Mouse (Mus musculus) neural tube, embryonic 12.5 days (tissue): ENCODE measurements around the gene Tmem151b. TPM values are rescaled to one million over a fixed set of nuclear protein-coding genes. Genes with fewer than 3 reads are reported as not detected.

Experiments
- ATAC-seq: fragments of 200-750 bp; cut with Nextera tagmentation; 2 replicates; pipeline ENCODE4 v1.8.0; 2017; ENCODE audit warnings: low read depth, mild to moderate bottlenecking, moderate TSS enrichment, moderate library complexity; ENCODE audit not compliant: low FRiP score
- H3K27ac ChIP-seq: fragments of 300-500 bp; sonication (generic); 2 replicates; pipeline ENCODE4 v1.5.1; 2016
- H3K27me3 ChIP-seq: fragments of 300-500 bp; sonication (generic); replicated peaks from 2 replicates; pipeline ENCODE4 v1.6.1; 2016; ENCODE audit warnings: mild to moderate bottlenecking
- H3K36me3 ChIP-seq: fragments of 300-500 bp; sonication (generic); 2 replicates; pipeline ENCODE4 v1.6.1; 2016; ENCODE audit warnings: mild to moderate bottlenecking
- H3K4me1 ChIP-seq: fragments of 300-500 bp; sonication (generic); 2 replicates; pipeline ENCODE4 v1.6.1; 2016
- H3K4me2 ChIP-seq: fragments of 300-500 bp; sonication (generic); replicated peaks from 2 replicates; pipeline ENCODE4 v1.6.1; 2016; ENCODE audit warnings: mild to moderate bottlenecking
- H3K4me3 ChIP-seq: fragments of 300-500 bp; sonication (generic); 2 replicates; pipeline ENCODE4 v1.5.1; 2016
- H3K9ac ChIP-seq: fragments of 300-500 bp; sonication (generic); 2 replicates; pipeline ENCODE4 v1.6.1; 2016; ENCODE audit warnings: mild to moderate bottlenecking
- H3K9me3 ChIP-seq: fragments of 300-500 bp; sonication (generic); 2 replicates; pipeline ENCODE4 v1.6.1; 2016; ENCODE audit warnings: mild to moderate bottlenecking
- WGBS: fragments of 180-500 bp; shearing (Covaris S2); methylation state at CpG from one replicate; pipeline ENCODE4 v1.1.7; 2016; 5-methylcytosine and 5-hydroxymethylcytosine counted together
- polyA plus RNA-seq: library from polyadenylated mRNA; unstranded; fragments of >200 nt; fragmentation: Nextera tagmentation; extraction: Ambion mirVana; gene quantifications from 2 replicates; pipeline ENCODE4 v1.2.1, GENCODE M21; 2016

Gene Tmem151b
- polyA plus RNA-seq, 1 experiment from 2014 or later: 10.5 TPM

DNA sequence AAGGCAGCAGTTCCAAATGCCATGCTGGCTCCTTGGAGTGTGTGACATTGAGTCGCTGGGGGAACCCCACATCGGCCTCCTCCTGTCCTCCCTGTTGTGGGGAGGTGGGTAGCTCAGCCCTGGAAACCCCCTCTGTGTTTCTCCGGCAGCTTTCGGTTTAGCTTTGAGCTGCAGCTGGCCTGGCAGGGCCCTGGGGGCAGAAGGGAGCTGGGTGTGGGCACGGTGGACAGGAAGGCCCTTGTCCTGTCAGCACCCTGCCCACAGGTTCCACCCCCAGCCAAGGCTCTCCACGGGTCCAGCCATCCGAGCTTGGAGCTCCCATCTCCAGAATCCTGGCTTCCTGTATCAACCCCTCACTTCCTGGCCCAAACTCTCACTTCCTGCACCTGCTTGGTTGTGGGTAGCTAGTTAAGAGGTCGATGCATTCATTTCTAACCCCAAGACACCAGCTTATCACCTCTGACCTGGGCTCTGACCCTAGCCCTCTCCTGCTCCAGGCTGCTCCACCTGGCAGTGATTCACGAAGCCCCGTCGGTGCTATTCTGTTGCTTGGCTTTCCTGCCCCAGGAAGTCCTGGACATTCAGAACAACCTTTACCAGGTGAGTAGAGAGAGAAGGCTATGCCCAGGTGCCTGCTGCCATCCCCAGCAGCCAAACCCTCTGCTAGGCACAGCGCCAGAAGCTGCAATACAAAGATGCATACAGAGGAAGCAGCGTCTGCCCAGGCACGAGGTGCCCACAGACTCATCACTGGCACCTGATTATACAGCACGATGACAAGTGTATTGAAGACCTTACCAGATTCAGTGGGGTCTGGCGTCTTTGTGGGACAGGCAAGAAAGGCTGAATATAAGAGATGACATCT lies 8.8 kb upstream of the Tmem151b start:
- Histone ChIP-seq H3K4me3 (no peak overlapping the region), H3K27me3 (peaks cover 12% of the 10 kb centered on the region), H3K4me2 (no peak overlapping the region; the same call in 1 of the 2 replicates), H3K27ac (no peak overlapping the region), H3K4me1 (peaks cover 17% of the 10 kb centered on the region), H3K9ac (no peak overlapping the region), H3K9me3 (no peaks in the 10 kb centered on the region), H3K36me3 (no peaks in the 10 kb centered on the region)
- no peak for ATAC-seq
- 77% methylated on average over 16 of the region's 16 CpGs for WGBS

GRCm38 (mm10) chr17:45557246-45557824 lies 7.9 kb upstream of the Tmem151b start:
- H3K4me1 ChIP-seq: peaks cover 17% of the 10 kb centered on the region
- 73% methylated on average over 7 of the region's 7 CpGs for WGBS
- H3K27me3 ChIP-seq: peaks cover 12% of the 10 kb centered on the region
- H3K9ac ChIP-seq: 0 out of 2 replicates have a peak overlapping the region, but pooled peaks have one; percentile 21
- no peak overlapping the region for H3K27ac ChIP-seq
- no peaks in the 10 kb centered on the region for H3K36me3 ChIP-seq
- no peak for ATAC-seq
- H3K4me2 ChIP-seq: peak overlapping the region; percentile 96; the same call in 1 of the 2 replicates
- no peaks in the 10 kb centered on the region for H3K9me3 ChIP-seq
- H3K4me3 ChIP-seq: no peak overlapping the region

- 63% methylated on average over 3 of the region's 3 CpGs for WGBS
- no peaks in the 10 kb centered on the region for H3K9me3 ChIP-seq
- H3K27ac ChIP-seq: no peak overlapping the region
- peaks cover 20% of the 10 kb centered on the region for H3K4me1 ChIP-seq
- H3K36me3 ChIP-seq: no peaks in the 10 kb centered on the region
- no peak for ATAC-seq
- peak overlapping the region; percentile 61; the same call in 1 of the 2 replicates for H3K9ac ChIP-seq
- H3K4me2 ChIP-seq: peak overlapping the region; percentile 96
- H3K4me3 ChIP-seq: peak overlapping the region; percentile 55
- H3K27me3 ChIP-seq: peaks cover 12% of the 10 kb centered on the region
These were observed 7.2 kb upstream of the Tmem151b start for GRCm38 (mm10) chr17:45556514-45557245.

DNA sequence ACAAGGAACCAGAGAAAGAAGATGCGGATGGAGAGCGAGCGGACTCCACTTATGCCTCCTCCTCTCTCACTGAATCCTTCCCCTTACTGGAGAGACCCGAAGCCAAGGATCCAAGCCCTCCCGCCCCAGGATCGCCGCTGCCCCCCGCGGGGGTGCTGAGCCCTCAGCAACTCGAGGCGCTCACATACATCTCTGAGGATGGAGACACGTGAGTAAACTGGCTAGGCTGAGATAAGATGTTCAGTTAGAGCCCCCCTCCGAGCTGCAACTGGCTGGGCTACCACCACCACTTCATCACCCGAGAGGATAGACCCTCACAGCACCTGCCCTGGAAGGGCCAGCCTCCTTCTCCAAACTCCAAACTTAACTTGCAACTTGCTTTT lies 6.6 kb upstream of the Tmem151b start:
- peak overlapping the region; percentile 96 for H3K4me2 ChIP-seq
- H3K4me3 ChIP-seq: peak overlapping the region; percentile 55
- peak overlapping the region; percentile 61 for H3K9ac ChIP-seq
- no peak for ATAC-seq
- peaks cover 12% of the 10 kb centered on the region for H3K27me3 ChIP-seq
- H3K9me3 ChIP-seq: no peaks in the 10 kb centered on the region
- H3K27ac ChIP-seq: no peak overlapping the region
- WGBS: 4% methylated on average over 14 of the region's 14 CpGs
- H3K4me1 ChIP-seq: peaks cover 24% of the 10 kb centered on the region
- H3K36me3 ChIP-seq: no peaks in the 10 kb centered on the region

- no peaks in the 10 kb centered on the region for H3K9me3 ChIP-seq
- H3K4me1 ChIP-seq: peaks cover 26% of the 10 kb centered on the region
- ATAC-seq: peak; percentile 72
- H3K9ac ChIP-seq: peak within 1 kb of the TSS; percentile 61
- H3K36me3 ChIP-seq: no peaks in the 10 kb centered on the region
- WGBS: under 1% methylated on average over 45 of the region's 45 CpGs
- H3K27me3 ChIP-seq: peaks cover 12% of the 10 kb centered on the region
- no peak within 1 kb of the TSS for H3K27ac ChIP-seq
- H3K4me3 ChIP-seq: peak within 1 kb of the TSS; percentile 55
- peak within 1 kb of the TSS; percentile 96 for H3K4me2 ChIP-seq
These were observed 6.1 kb upstream of the Tmem151b start, which contains the start of gene Nfkbie for GRCm38 (mm10) chr17:45555452-45556106. Nfkbie (plus strand) TSS chr17:45555703.

- Histone ChIP-seq H3K4me2 (no peak overlapping the region), H3K9me3 (no peaks in the 10 kb centered on the region), H3K36me3 (no peaks in the 10 kb centered on the region), H3K27ac (no peak overlapping the region), H3K4me3 (no peak overlapping the region), H3K4me1 (peaks cover 36% of the 10 kb centered on the region), H3K27me3 (peaks cover 12% of the 10 kb centered on the region), H3K9ac (no peak overlapping the region)
- ATAC-seq: no peak
- WGBS: 57% methylated on average over 1 of the region's 1 CpGs
These were observed 4.9 kb upstream of the Tmem151b start for GRCm38 (mm10) chr17:45554420-45554819.

GRCm38 (mm10) chr17:45553065-45553464 lies 3.6 kb upstream of the Tmem151b start:
- no peak for ATAC-seq
- Histone ChIP-seq H3K9ac (no peak overlapping the region), H3K27me3 (peaks cover 12% of the 10 kb centered on the region), H3K4me1 (peaks cover 41% of the 10 kb centered on the region), H3K36me3 (no peaks in the 10 kb centered on the region), H3K4me2 (no peak overlapping the region), H3K27ac (no peak overlapping the region), H3K9me3 (no peaks in the 10 kb centered on the region), H3K4me3 (no peak overlapping the region)
- 81% methylated on average over 3 of the region's 3 CpGs for WGBS

DNA sequence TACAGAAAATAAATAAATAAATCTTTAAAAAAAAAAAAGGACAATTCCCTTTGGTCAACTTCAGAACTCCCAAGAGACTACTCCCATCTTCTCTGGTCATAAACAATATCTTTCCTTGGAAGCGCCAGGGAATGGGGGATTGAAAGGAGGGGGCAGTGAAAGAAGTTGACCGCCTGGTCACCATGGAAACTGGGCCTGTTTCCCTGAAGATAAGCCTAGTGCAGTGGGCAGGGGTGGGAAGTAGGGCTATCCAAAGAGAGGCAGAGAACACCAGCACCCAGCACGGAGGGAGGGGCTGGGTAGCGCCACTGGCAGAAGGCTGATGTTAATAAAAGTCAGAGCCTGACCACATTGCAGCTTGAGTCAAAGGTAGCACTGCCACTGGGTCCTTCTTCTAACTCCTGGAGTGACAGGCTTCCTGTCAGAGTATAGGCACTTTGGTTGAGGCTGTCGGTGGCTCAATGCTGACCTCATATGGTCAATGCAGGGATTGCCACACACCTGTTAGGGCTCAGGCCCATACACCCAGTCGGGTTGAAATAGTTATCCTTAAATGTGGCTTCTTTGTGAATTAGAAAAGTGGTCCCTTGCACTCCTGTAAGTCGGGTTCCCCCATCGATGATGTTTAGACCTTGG lies 2.5 kb upstream of the Tmem151b start:
- H3K4me3 ChIP-seq: no peak overlapping the region
- WGBS: 5% methylated on average over 8 of the region's 8 CpGs
- peaks cover 36% of the 10 kb centered on the region for H3K4me1 ChIP-seq

GRCm38 (mm10) chr17:45551249-45551796 lies 1.8 kb upstream of the Tmem151b start:
- Histone ChIP-seq H3K4me3 (no peak overlapping the region), H3K27ac (no peak overlapping the region), H3K36me3 (peaks cover 7% of the 10 kb centered on the region), H3K4me2 (no peak overlapping the region), H3K4me1 (peaks cover 30% of the 10 kb centered on the region), H3K9me3 (no peaks in the 10 kb centered on the region), H3K27me3 (peaks cover 20% of the 10 kb centered on the region), H3K9ac (no peak overlapping the region)
- no peak for ATAC-seq
- 34% methylated on average over 7 of the region's 7 CpGs for WGBS

More for the DNA sequence above, 2.5 kb upstream of the Tmem151b start:
- Histone ChIP-seq H3K4me2 (no peak overlapping the region), H3K27me3 (peaks cover 20% of the 10 kb centered on the region), H3K9ac (no peak overlapping the region), H3K9me3 (no peaks in the 10 kb centered on the region), H3K36me3 (peaks cover under 1% of the 10 kb centered on the region), H3K27ac (no peak overlapping the region)
- ATAC-seq: no peak

DNA sequence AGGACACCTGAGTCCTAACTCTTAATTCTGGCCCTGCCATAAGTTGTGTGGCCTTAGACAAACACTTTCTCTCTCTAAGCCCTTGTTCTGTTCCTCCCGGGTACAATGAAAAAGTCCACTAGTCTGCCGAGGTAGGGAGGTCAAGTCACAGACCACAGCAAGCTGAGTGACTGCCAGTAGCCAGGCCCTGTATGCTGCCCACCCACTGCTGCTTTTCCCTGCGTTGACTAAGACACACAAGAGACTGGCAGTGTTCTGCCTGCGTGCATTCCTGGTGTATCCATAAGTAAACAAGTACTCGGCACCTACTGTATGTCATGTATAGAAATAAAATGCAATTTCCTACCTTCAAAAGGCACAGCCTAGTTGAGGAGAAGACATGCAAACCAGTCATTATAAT lies 776 bp upstream of the Tmem151b start:
- peak overlapping the region; percentile 84 for H3K4me2 ChIP-seq
- H3K9ac ChIP-seq: peak overlapping the region; percentile 98; the same call in 1 of the 2 replicates
- no peaks in the 10 kb centered on the region for H3K9me3 ChIP-seq
- H3K36me3 ChIP-seq: peaks cover 11% of the 10 kb centered on the region
- 35% methylated on average over 5 of the region's 5 CpGs for WGBS
- no peak overlapping the region for H3K27ac ChIP-seq
- H3K4me1 ChIP-seq: peaks cover 31% of the 10 kb centered on the region
- peak overlapping the region; percentile 79 for H3K4me3 ChIP-seq
- ATAC-seq: no peak
- peaks cover 29% of the 10 kb centered on the region for H3K27me3 ChIP-seq
